Mouse (Mus musculus): ENCODE measurements around the gene Ctnnbl1.

Gene Ctnnbl1

DNA sequence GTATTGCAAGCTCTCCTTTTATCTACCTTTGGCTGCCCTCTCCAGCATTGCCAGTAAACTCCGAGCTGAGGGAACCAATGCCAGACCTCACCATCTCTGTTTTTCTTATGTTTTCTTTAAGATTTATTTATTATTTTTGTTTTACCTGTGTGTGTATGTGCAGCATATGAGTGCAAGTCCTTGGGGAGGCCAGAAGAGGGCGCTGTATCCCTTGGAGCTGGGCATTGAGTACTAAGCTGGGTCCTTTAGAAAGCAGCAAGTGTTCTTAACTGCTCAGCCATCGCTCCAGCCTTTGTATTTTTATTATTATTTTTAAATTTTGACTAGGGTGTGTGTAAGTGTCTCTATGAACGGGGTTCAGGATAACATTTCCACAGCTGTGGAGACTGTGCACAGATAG is 199.5 kb downstream of the Ctnnbl1 start:
- DNase-seq (ENCODE audit: low read depth, low spot score) = no peak

DNA sequence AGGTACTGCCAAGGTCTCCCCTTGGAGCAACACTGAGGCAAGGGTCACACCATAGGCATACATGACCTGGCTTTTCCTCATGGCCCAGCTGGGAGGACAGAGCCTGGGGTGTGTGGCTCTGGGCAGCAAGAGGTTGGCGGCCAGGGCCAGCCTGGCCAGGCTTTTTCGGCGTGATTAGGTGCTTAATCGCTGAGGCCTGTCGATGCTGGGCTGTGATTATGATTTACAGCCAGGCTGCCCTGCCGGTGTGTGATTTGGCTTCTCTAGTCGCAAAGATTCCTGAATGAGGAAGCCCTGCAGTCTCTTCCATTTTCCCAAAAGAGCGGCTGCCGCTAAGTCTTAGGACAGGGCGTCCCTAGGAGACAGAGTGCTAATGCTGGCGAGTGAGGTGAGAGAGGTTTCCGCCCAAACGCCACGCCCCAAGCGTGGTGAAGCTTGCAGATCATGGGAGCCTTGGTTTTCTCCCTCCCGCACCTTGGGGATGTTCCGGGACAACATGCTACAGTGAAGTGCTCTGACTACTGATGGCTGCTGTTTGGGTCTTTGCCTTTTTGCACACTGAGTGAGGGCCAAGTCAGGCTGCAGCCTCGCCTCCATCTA is 203.5 kb downstream of the Ctnnbl1 start:
- no peak for DNase-seq (ENCODE audit: low read depth, low spot score)
